Mouse (Mus musculus): ENCODE data around the gene Zxdc.

Zxdc gene

DNA sequence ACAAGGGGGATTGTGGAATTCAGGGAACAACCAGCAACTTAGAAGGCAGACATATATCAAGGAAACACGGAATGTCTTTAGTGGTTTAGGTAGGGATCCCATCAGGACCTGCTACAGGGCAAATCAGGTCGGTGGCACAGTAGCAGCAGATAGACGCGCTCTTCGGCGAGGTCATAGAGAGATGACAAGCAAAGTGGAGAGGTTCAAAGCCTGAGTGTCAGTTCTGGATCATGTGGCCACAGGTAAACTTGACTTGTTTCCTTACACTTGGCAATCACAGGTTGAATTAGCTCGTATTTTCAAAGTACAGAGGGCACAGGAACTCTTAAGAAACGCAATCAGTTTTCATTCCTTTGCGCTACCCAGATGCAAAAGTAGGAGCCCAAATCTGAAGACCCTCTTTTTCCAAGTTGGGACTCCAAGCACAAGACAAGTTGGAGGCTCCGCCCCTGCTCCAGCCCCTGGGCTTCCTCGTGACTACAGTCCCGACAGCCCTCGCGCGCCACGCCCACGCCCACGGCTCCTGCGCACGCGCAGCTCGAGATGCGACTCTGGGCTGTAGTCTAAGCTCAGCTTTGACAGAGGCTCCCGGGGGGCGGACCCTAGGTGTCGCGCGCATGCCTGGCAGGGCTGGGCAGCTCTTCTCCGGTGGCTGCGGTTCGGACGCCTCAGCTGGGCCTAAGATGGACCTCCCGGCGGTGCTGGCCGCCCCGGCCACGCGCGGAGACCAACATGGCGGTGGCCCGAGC, at the start of gene Zxdc:
TSS of gene Zxdc (plus strand) at position 517 of the 749 bp plus-strand sequence.
- peak; percentile 97 to 100 for DNase-seq (ENCODE audit: low spot score in 2 of 2)

DNA sequence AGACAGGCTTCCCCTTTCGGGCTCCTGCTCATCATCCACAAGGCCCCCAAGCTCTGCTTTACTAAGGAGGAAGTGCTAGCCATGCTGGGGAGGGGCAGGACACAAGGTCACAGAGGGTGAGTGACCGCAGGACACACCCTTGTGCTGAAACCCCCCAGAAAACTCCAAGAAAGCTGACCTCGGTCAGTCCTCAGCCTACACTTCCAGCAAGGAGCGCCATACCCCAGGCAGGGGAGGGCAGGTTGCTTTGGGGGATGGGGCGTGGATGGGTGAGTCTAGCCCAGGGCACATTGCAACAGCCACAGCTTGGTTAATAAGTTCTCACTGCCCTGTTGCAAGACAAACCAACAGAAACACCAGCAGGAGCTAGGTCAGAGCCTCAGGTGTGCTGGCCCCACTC, 48.9 kb upstream of the Zxdc start:
- DNase-seq (ENCODE audit: low spot score in 2 of 2) = no peak

DNA sequence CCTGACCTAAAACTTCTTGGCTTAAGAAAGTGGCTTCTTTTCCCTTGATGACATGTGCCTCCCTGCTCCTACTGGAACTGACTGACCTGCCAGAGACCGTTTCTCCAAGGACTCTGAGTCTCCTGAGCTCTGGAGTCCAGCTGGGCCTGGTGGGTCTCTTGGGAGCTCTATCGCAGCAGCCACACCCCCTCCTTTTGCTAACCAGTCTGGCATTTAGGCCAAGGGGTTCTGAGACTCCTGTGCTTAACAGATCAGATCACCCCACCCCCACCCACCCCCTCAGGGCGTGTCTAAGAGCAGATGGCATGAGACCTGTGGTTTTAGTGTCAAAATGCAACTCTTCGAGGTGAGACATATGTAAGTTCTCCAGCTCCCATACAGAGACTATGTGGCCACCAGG, 47.5 kb upstream of the Zxdc start:
- DNase-seq (ENCODE audit: low spot score in 2 of 2) = no peak

DNA sequence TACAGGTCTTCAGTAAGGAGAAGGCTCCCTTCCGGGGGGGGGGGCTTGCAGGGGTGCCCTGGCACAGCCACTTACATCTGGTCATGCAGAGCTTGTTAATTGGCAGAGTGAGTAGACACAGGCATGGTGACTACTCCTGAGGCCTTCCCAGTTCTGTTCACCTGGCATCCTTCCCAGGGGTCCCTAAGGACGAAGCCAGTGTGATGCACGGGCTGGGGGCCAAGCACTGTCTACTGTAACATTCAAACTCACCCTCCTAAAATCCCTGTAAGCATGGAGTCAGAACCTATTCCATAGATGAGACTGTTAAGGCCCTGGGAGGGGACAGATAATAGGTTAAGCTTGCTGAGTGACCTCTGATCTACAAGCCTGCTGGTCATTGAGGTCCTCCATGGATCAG, 45.3 kb upstream of the Zxdc start:
- DNase-seq (ENCODE audit: low spot score in 2 of 2) = no peak

DNA sequence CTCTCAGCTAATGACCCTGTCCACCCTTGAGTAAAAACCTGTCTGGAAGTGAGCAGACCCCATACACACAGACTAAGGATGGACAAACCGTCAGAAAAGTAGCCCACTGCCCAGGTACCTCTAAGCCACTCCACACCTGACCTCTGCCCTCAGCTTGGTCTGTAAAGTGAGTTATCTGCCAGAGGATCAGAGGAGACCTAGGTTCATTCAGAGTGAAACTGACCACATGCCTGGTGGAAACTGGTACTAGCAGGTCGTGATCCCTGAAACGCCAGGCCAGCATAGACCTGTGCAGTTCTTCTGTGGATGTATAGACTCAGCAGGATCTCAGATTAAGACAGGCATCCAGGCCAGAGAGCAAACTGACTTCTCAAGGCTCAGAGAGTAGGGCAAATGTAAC, 44.8 kb upstream of the Zxdc start:
- no peak for DNase-seq (ENCODE audit: low spot score in 2 of 2)

DNA sequence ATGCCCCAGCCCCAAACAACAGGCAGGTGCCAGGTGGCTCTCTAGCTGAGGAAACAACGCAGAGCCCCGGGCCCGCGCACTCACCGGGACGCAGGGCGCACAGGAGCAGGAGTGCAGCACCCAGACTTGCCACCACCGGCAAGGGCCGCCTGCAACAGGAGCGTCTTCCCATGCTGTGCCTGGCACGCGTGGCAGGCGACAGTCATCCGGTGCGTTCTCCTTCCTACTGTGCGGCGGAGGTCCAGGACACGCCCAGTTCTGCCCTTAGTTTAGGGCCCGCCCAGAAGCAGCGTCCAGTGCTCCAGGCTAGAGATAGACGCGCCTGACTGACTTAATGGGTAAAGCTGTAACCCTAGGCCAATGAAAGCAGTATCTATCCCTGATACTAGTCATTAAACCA, 44.3 kb upstream of the Zxdc start, which contains the start of gene Chst13:
TSS of gene Chst13 (minus strand) at position 195 of the 400 bp plus-strand sequence.
- no peak for DNase-seq (ENCODE audit: low spot score in 2 of 2)

DNA sequence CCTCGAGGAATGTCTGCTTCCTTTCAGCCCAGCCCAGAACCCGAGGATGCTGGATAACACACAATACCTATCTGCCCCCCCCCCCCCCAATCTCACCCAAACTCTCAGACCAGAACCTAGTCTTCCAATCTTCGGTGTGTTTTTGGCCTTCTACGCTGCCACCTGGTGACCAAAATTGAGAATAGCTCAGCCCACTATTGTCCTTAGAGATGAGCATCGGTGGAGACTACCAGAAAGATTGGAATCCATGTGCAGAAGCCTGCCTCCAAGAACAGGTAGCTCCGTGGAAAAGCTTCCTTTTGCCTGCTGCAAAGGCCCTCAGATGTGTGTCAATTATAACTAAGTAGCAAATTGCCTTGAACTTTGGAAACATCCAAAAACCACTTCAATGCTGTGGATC, 41.6 kb upstream of the Zxdc start:
- peak in 1 of 2 experiments; percentile 52 for DNase-seq (ENCODE audit: low spot score in 2 of 2)

DNA sequence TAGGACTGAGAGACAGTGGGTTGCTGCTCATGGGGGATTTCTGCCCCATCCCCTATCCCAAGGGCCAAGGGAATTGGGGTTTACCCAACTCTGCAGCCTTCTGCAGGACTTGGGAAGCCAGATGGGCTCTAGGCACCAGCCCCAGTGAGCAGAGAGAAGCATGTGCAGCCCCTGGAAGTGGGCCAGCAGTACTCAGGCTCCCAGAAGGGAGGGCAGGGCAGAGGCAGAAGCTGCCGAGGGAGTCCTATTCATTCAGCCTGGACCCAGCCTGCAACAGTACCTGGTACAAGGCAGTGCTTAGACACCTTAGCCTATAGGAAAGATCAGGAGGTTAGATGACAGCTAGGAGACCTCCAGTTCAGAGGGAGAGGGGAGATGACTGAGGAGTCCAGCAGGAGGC, 39.3 kb upstream of the Zxdc start:
- DNase-seq (ENCODE audit: low spot score in 2 of 2) = peak in 1 of 2 experiments; percentile 51

DNA sequence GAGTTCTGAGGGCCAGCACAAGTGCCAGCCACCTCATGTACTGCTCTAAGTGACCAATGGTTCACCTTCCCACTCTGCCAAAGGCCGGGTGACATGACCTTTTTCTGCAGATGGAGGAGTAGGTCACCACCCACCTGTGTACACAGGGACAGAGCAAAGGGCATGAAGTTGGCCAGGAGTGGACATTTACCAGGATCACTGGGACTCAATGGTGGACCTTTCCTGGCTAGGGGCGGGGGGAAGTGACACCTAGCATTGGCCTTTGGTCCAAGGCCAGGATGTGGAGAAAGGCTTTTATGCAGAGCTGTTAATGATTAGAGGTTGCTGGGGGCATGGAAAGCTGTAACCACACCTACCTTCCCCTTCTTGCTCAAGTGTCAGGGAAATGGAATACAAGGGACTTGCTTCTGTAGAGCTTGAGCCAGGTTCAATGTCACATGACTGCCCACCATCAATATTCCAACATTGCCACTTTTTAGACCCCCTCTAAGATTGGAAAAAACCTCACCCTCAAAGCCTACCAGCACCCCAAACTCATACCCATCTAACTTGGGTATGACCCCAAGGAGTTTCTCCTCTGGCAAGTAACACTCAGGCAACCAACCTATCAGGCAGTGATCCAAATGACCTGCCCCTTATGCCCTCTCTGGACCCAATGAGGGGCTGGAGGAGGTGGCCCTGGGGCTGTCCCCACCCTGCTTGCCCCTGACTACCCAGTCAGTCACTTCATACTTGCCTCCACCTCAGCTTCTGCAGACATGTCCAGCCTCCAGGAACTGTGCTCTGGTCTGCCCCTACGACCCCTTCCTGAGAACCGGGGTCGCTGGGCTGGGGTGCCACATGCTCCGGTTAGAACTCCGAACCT, 36.5 kb upstream of the Zxdc start, which contains the start of gene Uroc1:
TSS of gene Uroc1 (plus strand) at position 724 of the 865 bp plus-strand sequence.
- no peak for DNase-seq (ENCODE audit: low spot score in 2 of 2)

DNA sequence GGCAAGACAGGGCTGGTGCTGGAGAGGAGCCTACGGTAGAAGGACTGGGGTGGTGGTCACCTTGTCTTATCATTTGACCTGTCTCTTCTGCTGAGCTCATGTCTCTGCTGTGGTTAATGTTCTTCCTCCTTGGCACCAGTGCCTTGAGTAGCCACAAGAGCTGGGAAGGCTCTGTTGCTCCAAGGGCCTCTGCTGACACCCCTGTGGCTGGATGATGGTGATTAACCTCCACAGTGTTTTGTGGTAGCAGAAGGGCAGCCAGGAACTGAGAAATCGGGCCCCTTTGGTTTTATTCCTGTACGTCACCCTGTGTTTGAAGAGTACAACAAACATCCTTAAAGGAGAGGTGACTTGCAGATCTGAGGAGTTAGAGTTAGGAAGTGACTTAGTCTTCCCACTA, 35.0 kb upstream of the Zxdc start:
- DNase-seq (ENCODE audit: low spot score in 2 of 2) = no peak

DNA sequence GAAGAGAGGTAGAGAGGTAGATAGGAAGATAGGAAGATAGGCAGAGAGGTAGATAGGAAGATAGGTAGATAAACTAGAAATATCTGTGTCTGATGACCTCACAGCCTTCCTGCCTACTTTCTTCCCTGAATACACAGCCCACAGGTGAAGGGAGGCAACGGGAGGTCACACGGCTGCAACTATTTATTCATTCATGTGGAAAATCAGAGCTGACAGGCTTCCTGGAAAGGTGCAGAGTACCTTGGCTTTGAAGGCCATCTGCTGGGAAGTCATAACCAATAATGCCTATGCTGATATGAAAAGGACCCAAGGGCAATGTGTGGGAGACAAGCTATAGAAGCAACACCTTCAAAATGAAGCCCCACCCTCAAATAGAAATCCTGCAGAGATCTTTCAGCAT, 26.9 kb upstream of the Zxdc start:
- no peak for DNase-seq (ENCODE audit: low spot score in 2 of 2)

DNA sequence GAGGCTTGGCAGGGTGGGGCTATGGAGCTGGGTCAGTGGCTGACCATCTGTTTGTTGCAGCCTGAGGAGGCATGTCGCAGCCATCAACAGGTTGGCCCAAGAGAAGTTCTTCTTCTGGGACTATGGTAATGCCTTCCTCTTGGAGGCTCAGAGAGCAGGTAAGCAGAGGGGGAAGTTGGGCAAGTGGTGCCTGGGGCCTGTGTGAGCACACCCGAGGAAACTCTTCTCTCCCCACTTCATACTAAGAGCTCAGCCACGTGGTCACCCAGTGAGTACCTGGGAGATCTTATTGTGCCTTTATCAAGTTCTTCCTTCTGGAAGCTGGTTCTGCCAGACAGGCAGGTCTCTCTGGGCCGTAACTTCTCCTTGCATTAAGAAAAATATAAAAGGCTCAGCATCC, 22.1 kb upstream of the Zxdc start:
- no peak for DNase-seq (ENCODE audit: low spot score in 2 of 2)

DNA sequence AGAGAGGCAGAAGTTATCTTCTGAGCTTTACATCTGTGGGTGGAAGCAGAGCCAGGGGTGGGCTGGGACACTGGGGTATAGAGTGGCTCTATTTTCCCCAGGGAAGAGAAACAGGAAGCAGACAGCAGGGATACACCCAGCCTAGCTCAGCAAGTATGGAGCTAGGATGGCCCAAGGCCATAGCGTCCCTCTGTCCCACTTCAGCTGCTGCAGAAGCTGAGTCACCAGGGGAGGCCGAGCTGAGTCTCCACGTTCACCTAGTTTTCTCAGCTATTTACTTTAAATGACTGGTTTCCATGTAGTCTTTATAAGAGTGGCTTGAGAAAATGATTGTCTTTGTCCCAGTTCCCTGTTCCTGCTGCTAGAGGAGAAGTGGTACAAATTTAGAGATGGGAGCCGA, 20.8 kb upstream of the Zxdc start:
- DNase-seq (ENCODE audit: low spot score in 2 of 2) = no peak

DNA sequence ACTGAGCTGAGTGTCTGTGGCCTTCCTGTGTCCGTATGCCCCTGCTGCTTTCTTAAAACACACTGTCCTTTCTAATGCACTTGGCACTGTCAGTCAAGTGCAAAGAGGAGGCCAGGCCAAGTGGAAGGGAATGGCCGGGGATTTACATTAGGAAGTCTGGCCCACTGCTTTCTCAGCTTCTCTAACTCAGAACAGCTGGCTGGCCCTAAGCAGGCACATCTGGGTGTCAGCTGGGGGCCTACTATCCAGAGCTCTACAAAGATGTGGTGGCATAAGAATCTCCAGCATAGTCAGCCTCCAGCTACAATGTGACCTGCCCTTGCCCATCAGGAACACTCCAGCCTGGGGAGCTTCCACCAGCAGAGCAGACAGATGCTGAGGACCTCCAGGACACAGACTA, 19.3 kb upstream of the Zxdc start:
- no peak for DNase-seq (ENCODE audit: low spot score in 2 of 2)

DNA sequence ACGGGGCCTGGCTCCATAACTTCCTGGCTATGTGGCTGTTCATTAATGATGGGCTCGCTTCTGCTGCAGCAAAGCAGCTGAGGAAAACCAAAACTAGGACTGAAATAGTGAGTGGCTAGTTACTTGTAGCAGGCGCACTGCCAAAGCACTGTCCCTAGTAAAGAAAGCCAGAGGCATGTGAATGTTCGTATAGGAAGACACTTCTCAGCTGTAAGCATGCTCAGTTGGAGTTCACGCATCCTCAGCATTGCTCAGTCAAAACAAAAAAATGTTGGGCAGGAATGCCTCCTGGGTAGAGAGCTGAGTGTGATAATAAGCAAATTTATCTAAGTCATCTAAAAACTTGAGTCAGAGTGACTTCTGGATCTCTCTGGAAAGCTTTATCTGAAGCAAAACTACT, 11.2 kb upstream of the Zxdc start:
- no peak for DNase-seq (ENCODE audit: low spot score in 2 of 2)

DNA sequence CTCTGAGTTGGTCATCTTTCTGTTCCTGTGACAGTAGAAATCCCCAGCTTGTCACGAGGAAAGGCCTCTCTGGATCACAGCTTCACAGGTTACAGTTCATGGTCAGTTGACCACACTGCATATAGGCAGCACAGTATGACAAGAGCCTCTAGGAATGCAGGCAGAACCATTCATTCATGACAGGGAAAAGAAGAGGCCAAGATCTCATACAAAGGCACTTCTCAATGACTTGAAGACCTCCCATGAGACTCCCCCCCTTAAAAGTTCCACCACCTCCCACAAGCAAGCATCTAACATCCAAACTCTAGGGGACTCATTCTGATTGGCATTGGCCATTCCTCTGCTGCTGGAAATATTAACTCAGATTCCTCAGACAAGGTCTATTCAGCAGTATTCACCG, 9.8 kb upstream of the Zxdc start:
- no peak for DNase-seq (ENCODE audit: low spot score in 2 of 2)

DNA sequence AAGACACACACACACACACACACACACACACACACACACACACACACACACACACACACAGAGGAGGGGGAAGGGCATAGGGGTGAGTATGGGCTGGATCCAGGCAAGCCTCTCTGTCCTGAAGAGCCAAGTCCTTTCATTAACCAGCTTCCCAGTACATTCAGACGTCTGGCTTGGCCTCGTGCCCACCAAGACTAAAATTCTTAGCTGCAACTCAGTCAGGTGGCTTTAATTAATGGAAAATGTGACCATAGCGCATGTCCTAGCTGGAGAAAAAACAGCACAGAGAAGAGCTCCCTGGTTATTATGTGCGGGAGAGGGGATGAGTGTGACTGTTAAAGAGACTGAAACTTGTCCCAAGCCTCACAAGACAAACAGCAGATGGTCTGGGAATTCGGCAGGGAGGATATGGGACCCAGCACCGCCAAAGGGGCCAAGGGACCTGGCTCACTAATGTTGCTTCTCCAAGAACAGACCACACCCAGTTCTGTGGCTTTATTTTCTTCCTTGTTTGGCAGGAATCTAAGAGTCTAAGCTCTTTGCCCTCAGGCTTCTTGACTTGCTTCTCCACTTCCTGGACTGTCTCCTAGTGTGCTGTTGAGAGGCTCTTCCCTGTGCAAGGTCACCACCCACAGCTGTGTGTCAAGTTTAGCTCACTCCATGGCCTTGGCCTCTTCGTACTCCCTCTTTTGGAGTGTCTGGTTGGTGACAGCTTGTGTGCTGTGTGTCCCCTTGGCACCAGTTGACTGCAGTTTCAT, 9.1 kb upstream of the Zxdc start:
- peak in 1 of 2 experiments; percentile 20 for DNase-seq (ENCODE audit: low spot score in 2 of 2)

DNA sequence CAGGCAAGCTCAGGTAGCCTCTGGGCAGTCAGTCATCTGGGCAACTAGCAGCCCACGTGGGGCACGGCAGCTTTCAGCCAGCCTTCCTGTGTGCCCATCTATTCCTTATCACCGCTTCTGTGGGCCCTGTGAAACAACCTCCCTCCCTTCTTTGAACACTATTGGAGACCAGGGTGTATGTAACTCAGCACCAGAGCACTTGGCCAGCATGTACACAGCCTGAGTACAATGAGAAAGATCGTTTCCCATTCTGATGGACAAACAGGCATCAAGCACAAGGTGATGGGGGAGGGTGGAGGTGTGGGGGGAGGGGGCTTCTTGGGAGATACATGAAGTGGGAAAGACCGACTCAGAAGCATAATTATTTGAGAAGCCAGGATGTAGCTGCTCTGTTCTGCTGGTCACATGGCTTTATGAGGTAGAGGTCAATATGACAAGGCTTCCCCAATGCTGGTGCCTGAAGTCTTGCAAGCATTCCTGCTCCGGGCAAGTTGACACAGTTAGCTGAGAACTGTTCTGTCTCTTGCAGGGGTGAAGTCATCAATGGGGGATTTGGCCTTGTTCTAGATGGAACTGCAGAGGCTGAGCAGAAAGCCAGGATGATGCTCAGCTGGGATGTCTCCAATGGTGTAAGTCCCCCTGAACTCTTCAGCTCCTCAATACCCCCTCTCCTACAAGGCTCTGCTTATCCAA, 8.2 kb upstream of the Zxdc start:
- no peak for DNase-seq (ENCODE audit: low spot score in 2 of 2)

DNA sequence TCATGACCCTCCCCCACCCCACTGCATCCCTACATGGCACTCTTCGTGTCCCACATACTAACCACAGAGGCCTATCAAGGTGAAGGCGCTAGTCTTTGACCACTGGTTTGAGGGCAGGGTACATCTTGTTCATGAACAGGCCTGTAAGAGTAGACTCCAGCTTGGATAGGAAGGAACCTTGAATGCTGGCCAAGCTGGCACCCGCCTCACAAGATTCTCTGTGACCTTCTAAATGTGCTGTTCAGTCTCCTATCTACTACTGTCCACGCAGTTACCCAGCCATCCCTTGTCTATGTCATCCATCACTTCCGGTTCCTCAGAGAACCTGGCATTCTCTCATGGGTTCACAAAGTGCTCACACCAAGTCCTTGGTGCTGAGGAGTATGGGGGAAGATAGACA, 6.0 kb upstream of the Zxdc start:
- no peak for DNase-seq (ENCODE audit: low spot score in 2 of 2)

DNA sequence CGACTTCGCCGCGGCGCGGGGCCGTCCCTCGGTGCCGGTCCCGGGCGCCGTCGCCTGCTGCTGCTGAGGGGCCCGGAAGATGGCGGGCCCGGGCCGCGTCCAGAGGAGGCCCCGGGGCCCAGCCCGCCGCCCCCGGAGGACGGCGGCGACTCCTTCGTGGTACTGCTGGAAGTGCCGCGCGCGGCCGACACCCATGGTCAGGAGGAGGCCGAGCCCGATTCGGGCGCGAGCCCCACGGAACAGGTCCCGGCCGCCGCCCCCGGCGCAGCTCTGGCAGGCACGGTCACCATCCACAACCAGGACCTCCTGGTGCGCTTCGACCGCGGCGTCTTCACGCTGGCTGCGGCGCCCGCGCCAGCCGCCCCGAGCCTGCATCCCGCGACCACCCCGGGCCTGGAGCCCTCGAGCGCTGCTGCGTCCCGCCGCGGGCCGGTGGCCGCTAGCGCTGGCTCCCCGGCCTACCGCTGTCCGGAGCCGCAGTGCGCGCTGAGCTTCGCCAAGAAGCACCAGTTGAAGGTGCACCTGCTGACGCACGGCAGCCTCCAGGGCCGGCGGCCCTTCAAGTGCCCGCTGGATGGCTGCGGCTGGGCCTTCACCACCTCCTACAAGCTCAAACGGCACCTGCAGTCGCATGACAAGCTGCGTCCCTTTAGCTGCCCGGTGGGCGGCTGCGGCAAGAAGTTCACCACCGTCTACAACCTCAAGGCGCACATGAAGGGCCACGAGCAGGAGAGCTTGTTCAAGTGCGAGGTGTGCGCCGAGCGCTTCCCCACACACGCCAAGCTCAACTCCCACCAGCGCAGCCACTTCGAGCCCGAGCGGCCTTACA, 647 bp downstream of the Zxdc start:
- peak in 1 of 2 experiments; percentile 36 for DNase-seq (ENCODE audit: low spot score in 2 of 2)

DNA sequence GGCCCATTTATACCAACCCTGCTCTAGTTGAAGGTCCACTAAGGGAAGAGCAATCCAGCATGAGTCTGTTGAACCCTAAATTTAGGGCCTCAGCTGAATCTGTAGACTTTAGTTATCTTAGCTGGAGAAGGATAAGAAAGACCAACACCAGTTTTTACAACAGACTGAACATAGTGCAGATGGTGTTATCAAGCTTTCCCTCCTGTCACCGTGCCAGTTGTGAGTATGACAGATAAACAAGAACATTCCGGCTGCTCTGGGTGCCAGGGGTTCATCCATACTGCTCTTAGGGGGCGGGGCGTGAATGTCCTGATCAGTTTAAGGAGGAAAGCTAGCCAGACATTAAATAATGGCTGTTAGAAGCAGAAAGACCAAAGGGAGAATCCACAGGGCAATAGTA, 5.4 kb downstream of the Zxdc start:
- no peak for DNase-seq (ENCODE audit: low spot score in 2 of 2)
